Mouse (Mus musculus): ENCODE measurements around the gene Slc17a3.

Slc17a3 gene

DNA sequence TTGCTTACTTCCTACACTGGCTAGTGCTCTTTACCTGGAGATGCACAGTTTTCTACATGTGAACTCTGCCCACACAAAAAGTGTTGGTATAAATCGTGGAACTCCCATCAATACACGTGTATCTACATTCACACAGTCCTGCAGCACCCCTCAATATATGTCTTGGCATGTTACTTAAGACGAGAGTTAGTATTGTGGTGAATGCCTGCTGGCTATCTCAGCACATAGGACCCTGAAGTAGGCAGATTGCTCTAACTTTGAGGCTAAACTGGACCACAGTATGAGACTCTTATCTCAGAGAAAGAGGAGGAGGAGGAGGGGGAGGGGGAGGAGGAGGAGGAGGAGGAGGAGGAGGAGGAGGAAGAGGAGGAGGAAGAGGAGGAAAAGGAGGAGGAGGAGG is 39.9 kb downstream of the Slc17a3 start:
- no peak for DNase-seq

DNA sequence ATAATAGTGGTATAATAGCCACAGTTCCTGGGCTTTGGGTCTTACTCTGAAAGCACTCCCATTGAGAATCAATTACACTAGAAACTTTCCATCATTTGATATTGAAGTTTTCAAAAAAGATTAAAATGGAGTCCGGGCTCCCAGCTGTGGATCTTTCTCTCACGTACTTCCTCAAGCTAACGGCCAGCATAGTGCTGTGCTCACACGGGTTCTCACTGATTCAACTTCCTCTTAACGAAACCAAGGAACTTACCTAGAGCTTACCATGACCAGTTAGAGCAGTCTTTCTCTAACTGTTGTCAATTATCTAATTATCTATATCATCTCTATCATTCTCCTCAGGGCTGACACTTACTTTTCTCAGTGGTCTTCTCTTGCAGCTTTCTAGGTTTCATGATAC is 40.4 kb downstream of the Slc17a3 start:
- DNase-seq: no peak

DNA sequence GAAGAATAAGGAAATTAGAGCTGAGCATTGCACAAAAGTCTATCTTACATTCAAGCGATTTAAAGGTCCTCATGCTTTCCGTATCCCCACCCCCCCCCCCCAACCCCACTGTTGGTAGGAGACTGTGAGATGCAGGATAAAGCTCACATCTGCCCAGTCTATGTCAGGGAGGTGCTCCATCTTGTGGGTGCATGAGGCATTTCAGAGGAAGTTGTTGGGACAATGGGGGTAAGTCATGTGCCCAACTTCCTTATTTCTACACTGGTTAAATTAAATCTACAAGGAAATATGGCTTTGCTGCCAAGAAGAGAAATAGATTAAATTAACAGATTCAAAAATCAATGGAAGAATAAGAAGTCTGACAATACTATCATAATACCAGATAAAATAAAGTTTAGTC is 46.3 kb downstream of the Slc17a3 start:
- no peak for DNase-seq

DNA sequence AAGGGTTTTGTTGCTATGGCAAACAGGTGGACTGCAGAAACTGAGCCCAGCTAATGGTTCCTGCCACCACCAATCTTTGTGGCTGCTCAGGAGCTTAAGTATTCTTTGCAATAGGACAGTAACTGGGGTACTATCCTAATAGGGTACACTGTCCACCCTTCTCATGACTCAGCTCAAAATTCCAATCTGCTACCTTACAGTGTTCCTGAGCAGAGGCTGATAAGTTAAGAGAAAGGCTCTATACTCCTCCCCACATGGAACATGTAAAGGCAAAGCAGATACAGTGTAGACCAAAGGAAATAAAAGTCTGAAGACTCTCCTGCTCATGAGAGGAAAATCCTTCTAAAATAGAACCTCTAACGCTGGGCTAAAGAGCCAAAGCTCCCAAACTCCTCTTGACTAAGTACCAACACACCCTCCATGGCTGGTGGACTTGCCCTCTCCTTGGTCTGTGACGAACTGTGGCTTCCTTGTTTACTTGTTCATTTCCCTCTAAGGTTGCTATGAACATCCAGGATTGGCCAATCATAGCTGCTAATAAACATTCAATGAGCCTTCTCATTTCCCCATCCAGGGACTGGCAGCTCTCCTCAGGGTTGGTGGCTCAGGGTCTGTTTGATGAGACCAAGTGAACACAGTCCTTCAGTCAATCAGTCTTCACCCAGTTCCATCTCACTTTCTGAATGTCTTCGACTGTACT is 47.9 kb downstream of the Slc17a3 start:
- DNase-seq: no peak

DNA sequence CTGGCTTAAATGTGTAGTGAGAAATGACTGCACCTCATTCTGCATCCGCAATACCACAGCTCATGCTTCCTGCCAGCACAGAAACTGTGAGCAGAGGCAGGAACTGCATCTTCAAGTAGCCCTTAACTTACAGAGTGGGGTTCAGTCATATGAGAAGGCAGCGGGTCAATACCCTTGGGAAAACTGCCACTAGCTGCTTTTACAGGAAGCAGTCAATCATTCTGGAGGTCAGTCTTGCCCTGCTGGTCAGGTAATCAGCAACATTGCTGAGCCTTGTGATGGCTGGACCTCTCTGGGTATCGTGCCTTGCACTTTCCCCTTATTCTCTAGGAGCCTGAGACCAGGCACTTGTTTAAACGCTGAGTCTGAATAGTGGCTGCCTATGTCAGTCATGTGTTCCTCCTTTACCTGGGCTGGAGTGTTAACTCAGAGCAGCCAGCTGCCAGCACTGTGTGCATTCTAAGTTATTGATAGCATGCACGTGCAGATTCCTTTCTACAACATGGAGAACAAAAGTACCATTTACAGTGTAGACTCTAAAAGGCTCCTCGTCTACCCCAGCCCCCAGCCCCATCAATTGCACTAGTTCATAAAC is 49.9 kb downstream of the Slc17a3 start:
- no peak for DNase-seq

DNA sequence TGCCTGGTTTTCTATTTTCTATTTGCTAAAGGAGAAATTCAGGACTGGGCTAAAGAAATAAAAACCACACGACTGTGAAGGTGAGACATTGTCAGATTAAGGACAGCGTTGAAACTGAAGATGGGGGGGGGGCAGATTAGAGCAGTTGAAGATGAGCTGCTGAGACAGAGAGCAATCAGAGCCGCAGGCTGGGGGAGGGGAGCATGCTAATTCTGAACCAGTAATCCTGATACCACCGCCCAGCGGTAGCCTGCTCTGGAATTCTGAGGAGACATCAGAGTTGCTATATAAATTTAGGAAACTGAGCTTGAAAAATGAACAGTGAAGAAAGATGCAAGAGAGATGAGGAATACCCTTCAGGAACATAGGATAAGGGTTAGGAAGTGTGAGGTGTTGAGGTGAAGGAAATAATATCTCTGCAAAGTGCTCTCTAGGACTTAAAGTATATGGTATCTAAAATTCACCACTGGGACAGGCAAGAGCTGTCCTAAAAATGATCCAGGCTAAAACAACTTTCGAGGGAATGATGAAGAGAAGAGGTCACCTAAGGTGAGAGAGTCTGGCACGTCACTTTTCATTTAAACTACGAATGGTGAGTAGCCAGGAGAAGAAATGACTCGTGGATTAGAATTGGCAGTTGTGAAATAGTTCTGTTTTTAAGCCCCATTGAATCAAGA is 53.5 kb downstream of the Slc17a3 start:
- DNase-seq: no peak

DNA sequence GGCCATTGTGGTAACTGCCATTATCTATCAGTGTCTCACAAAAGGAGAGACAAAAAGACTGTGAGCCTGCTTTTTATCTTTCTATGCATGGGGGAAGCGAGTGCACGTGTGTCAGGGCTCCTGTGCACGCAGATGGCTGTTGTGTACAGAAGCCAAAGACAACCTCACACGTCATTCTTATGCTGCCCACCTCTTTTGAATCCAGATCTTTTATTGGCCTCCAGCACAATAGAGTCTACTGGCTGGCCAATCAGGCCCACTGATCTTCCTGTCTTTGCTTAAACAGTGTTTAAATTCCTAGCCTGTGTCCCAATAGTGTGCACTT is 54.0 kb downstream of the Slc17a3 start:
- DNase-seq: no peak

DNA sequence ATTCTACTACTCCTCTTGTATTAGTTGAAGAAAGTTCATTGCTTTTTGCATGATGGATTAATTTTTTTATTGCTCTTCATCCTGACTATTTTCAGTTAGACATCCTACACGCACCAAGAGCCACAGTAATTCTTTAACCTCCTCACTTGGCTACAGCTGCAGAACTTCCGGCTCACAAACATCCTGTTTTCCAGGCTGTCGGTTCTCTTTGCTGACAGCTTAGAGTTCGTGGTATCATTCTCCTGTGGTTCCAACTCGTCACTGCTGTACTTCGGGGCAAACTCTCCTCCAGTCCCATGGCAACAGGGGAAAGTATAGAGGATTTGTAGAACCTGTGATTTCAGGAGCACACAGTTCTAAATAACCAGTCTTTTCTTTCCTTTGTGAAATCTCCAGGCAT is 59.0 kb downstream of the Slc17a3 start:
- DNase-seq: no peak

DNA sequence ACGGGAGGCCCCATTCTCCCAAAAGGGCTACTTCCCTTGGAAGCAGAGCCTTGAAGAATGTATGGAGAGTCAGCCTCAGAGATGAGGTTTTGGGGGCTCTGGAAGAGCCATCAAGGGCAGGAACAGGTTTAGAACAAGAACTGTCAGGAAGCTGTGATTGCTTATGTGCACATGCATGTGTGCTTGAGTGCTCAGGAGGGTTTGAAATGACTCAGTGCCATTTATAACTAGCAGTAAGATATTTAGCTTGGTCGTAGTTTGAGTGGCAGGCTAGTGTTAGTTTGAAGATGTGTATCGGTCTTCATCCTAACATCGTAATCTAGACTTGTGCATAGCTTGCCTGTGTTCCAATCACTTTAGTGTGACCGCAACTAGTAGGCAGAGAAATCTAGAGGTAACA is 67.7 kb downstream of the Slc17a3 start:
- DNase-seq: no peak

DNA sequence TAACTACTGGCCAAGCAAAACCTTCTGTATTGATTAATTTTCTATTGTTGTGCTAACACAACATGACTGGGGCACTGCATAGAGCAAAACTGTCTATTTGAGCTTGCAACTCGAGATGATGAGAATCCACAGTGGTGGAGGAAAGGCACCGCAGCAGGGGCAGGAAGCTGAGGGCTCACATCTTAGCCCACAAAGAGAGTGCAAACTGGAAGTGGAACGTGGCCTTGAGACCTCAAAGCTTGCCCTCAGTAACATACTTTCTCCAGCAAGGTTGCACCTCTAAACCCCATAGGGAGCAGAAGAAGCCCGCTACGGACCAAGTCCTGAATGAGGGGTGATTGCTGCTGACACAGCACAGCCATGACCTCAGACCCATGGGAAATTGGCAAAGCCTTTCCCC is 70.9 kb downstream of the Slc17a3 start:
- DNase-seq: no peak

Measured in lung, adult 18-20 months (tissue).